In genomic region chr6:50091462-50092154, GRCm38 (mm10) we compare ENCODE assay signal across 19 mouse cellular contexts.
"Had no signal": no experiment of that assay in that cellular context is flagged by ENCODE, and none has a peak within 500 bp of the region (broad histone marks: within the 10 kb centered on the region; RNA-seq: fewer than 3 reads in every experiment).

No protein-coding gene starts in this region.

- H3K27ac ChIP-seq: lung, embryonic 15.5 days; macrophage; midbrain, embryonic 13.5 days; midbrain, embryonic 15.5 days; neural tube, embryonic 13.5 days; neural tube, embryonic 15.5 days had no signal

- H3K36me3 ChIP-seq: lung, embryonic 15.5 days; midbrain, embryonic 13.5 days; midbrain, embryonic 15.5 days; neural tube, embryonic 15.5 days had no signal

- H3K4me2 ChIP-seq: lung, embryonic 15.5 days; midbrain, embryonic 11.5 days; midbrain, embryonic 13.5 days; midbrain, embryonic 15.5 days; neural tube, embryonic 13.5 days; neural tube, embryonic 15.5 days had no signal

- H3K9me3 ChIP-seq: lung, embryonic 15.5 days; midbrain, embryonic 15.5 days; neural tube, embryonic 13.5 days had no signal

- H3K9ac ChIP-seq: liver, postnatal 0 days; lung, embryonic 15.5 days; midbrain, embryonic 13.5 days; midbrain, embryonic 15.5 days; neural tube, embryonic 13.5 days; neural tube, embryonic 15.5 days had no signal

- DNase-seq: liver, postnatal 0 days; lung, adult 2 months; lung, postnatal 10 days; retina, postnatal 1 day; right cerebral cortex, adult 18-20 months; right cerebral cortex, postnatal 25 days; right cerebral cortex, postnatal 4 days; spleen, adult 18-20 months; thymus, adult 18-20 months; thymus, postnatal 14 days; thymus, postnatal 36 days had no signal

- H3K27me3 ChIP-seq: lung, embryonic 15.5 days; midbrain, embryonic 13.5 days; midbrain, embryonic 15.5 days; neural tube, embryonic 13.5 days; neural tube, embryonic 15.5 days had no signal

- ATAC-seq: liver, postnatal 0 days; midbrain, embryonic 13.5 days; midbrain, embryonic 15.5 days had no signal

- H3K4me3 ChIP-seq: lung, embryonic 15.5 days; megakaryocyte, embryonic 14.5 days; midbrain, embryonic 13.5 days; midbrain, embryonic 15.5 days; neural tube, embryonic 13.5 days; neural tube, embryonic 15.5 days had no signal

- H3K4me1 ChIP-seq: lung, embryonic 15.5 days; midbrain, embryonic 13.5 days; midbrain, embryonic 15.5 days; neural tube, embryonic 13.5 days had no signal
